Mouse (Mus musculus) MN1 (cell line): Measurements from ENCODE around the gene Serpinf2.
"Not testable (repeated sequence)": the region's sequence is repeated elsewhere in the genome, so short reads cannot be mapped to it uniquely, and the experiment has no call there.

ENCODE experiments used
- DNase-seq: peaks from one replicate; pipeline ENCODE4 v3.0.0-alpha.2; 2016; ENCODE audit warnings: low spot score

Serpinf2 gene

GRCm38 (mm10) chr11:75459141-75459711 is 19.8 kb upstream of the Serpinf2 start:
- no peak for DNase-seq

GRCm38 (mm10) chr11:75458628-75459041 is 19.2 kb upstream of the Serpinf2 start:
- no peak for DNase-seq

- peak; percentile 40 for DNase-seq
Observed at GRCm38 (mm10) chr11:75458169-75458568, 18.8 kb upstream of the Serpinf2 start.

GRCm38 (mm10) chr11:75456440-75456871 is 17.1 kb upstream of the Serpinf2 start:
- DNase-seq: no peak

GRCm38 (mm10) chr11:75455971-75456370 is 16.6 kb upstream of the Serpinf2 start:
- not testable (repeated sequence) for DNase-seq

- DNase-seq: peak; percentile 54
Observed at GRCm38 (mm10) chr11:75455041-75455736, 15.8 kb upstream of the Serpinf2 start.

GRCm38 (mm10) chr11:75453991-75454930 is 14.9 kb upstream of the Serpinf2 start, which contains the start of gene Wdr81:
Wdr81 (minus strand) TSS chr11:75454717.
- DNase-seq: peak; percentile 89

GRCm38 (mm10) chr11:75452812-75453557 is 13.6 kb upstream of the Serpinf2 start:
- DNase-seq: no peak

GRCm38 (mm10) chr11:75452081-75452480 is 12.7 kb upstream of the Serpinf2 start:
- DNase-seq: no peak

GRCm38 (mm10) chr11:75450936-75451335 is 11.5 kb upstream of the Serpinf2 start:
- no peak for DNase-seq

- DNase-seq: no peak
Observed at GRCm38 (mm10) chr11:75450304-75450908, 11.0 kb upstream of the Serpinf2 start.

- DNase-seq: peak; percentile 75
Observed at GRCm38 (mm10) chr11:75449695-75450094, 10.3 kb upstream of the Serpinf2 start.

- no peak for DNase-seq
Observed at GRCm38 (mm10) chr11:75448575-75448974, 9.2 kb upstream of the Serpinf2 start.

- no peak for DNase-seq
Observed at GRCm38 (mm10) chr11:75443711-75444110, 4.3 kb upstream of the Serpinf2 start.

GRCm38 (mm10) chr11:75441601-75442000 is 2.2 kb upstream of the Serpinf2 start:
- no peak for DNase-seq

- DNase-seq: no peak
Observed at GRCm38 (mm10) chr11:75441034-75441433, 1.6 kb upstream of the Serpinf2 start.

- no peak for DNase-seq
Observed at GRCm38 (mm10) chr11:75439951-75440350, 560 bp upstream of the Serpinf2 start.

GRCm38 (mm10) chr11:75438804-75439203 is 587 bp downstream of the Serpinf2 start:
- no peak for DNase-seq

GRCm38 (mm10) chr11:75438194-75438593 is 1.2 kb downstream of the Serpinf2 start:
- DNase-seq: no peak

- no peak for DNase-seq
Observed at GRCm38 (mm10) chr11:75434138-75434537, 5.3 kb downstream of the Serpinf2 start.

GRCm38 (mm10) chr11:75431307-75431706 is 8.1 kb downstream of the Serpinf2 start:
- DNase-seq: peak; percentile 29
